Mouse (Mus musculus) CH12.LX (cell line): ENCODE results near the gene Acss3. TPM values are rescaled to one million over a fixed set of nuclear protein-coding genes. Genes with fewer than 3 reads are reported as not detected.

ENCODE experiments used
- DNase-seq: peaks from one replicate; pipeline ENCODE4 v3.0.0-alpha.2; 2013; ENCODE audit errors: extremely low read depth
- H3K27ac ChIP-seq: 2 replicates; pipeline ENCODE4 v1.5.1; 2012; ENCODE audit warnings: low read depth, mild to moderate bottlenecking, control low read depth, moderate library complexity; ENCODE audit not compliant: insufficient read depth
- H3K27me3 ChIP-seq: replicated peaks from 2 replicates; pipeline ENCODE3; 2012; ENCODE audit warnings: inconsistent platforms
- H3K36me3 ChIP-seq, 2 experiments: replicated peaks in 1 of 2; 2 replicates each; pipeline versions ENCODE3 to v1.6.1; 2012; ENCODE audit warnings: inconsistent platforms in 1 of 2, low read length in 1 of 2, mild to moderate bottlenecking in 1 of 2, mixed read lengths in 1 of 2, moderate library complexity in 1 of 2; ENCODE audit not compliant: control insufficient read depth in 1 of 2, insufficient read depth in 1 of 2
- H3K4me1 ChIP-seq, 2 experiments: 2 replicates each; pipeline ENCODE4 v1.6.1; 2012; ENCODE audit warnings: inconsistent platforms in 1 of 2, moderate library complexity in 1 of 2; ENCODE audit not compliant: insufficient read depth in 2 of 2, control insufficient read depth in 1 of 2
- H3K4me2 ChIP-seq: 2 replicates; pipeline ENCODE4 v1.6.1; 2012; ENCODE audit warnings: low read depth, mild to moderate bottlenecking, control low read depth; ENCODE audit not compliant: poor library complexity, insufficient read depth, severe bottlenecking
- H3K4me3 ChIP-seq, 3 experiments: fragments of 150-350 bp in 1 of 3; sonication (generic) in 1 of 3; replicated peaks in 1 of 3; 2 replicates each; pipeline versions ENCODE3 to v1.5.1; 2011 to 2012; ENCODE audit warnings: low read depth in 2 of 3, low read length in 2 of 3, mild to moderate bottlenecking in 2 of 3, moderate library complexity in 2 of 3, control low read depth in 1 of 3, improper control_type of control experiment in 1 of 3, inconsistent platforms in 1 of 3, mixed read lengths in 1 of 3; ENCODE audit not compliant: poor library complexity in 1 of 3
- H3K79me2 ChIP-seq: replicated peaks from 2 replicates; pipeline ENCODE4 v1.6.1; 2012; ENCODE audit warnings: mild to moderate bottlenecking, moderate library complexity; ENCODE audit not compliant: control insufficient read depth, poor library complexity, insufficient read depth, severe bottlenecking; ENCODE audit errors: extremely low read depth
- H3K9ac ChIP-seq: 2 replicates; pipeline ENCODE4 v1.6.1; 2012; ENCODE audit warnings: low read depth, mild to moderate bottlenecking, control low read depth, moderate library complexity; ENCODE audit not compliant: insufficient read depth
- H3K9me3 ChIP-seq: replicated peaks from 2 replicates; pipeline ENCODE3; 2012; ENCODE audit warnings: low read length, inconsistent platforms, mixed read lengths
- BHLHE40 ChIP-seq: IDR thresholded peaks from 2 replicates; pipeline ENCODE4 v1.6.1; 2011; ENCODE audit warnings: mild to moderate bottlenecking, low read depth, low read length, improper control_type of control experiment
- CHD1 ChIP-seq: IDR thresholded peaks from 2 replicates; pipeline ENCODE4 v1.6.1; 2012; ENCODE audit warnings: low read depth, low read length, improper control_type of control experiment, inconsistent platforms
- CHD2 ChIP-seq: IDR thresholded peaks from 2 replicates; pipeline ENCODE4 v1.6.1; 2011; ENCODE audit warnings: low read length, improper control_type of control experiment
- CTCF ChIP-seq, 2 experiments: IDR thresholded peaks in 1 of 2; conservative IDR thresholded peaks in 1 of 2; 2 replicates each; pipeline ENCODE4 v1.5.1; 2011 to 2012; ENCODE audit warnings: low read depth in 2 of 2, low read length in 2 of 2, improper control_type of control experiment in 1 of 2, inconsistent platforms in 1 of 2, mild to moderate bottlenecking in 1 of 2, moderate library complexity in 1 of 2
- E2F4 ChIP-seq: IDR thresholded peaks from 2 replicates; pipeline ENCODE4 v1.6.1; 2011; ENCODE audit warnings: low read depth, low read length, improper control_type of control experiment; ENCODE audit not compliant: insufficient replicate concordance
- EP300 ChIP-seq: IDR thresholded peaks from 2 replicates; pipeline ENCODE4 v1.6.1; 2011; ENCODE audit warnings: low read length, improper control_type of control experiment
- ETS1 ChIP-seq: conservative IDR thresholded peaks from 2 replicates; pipeline ENCODE4 v1.6.1; 2012; ENCODE audit warnings: low read depth, mild to moderate bottlenecking, inconsistent platforms, low read length, improper control_type of control experiment, moderate library complexity
- GABPA ChIP-seq: IDR thresholded peaks from 2 replicates; pipeline ENCODE4 v1.6.1; 2012; ENCODE audit warnings: low read depth, low read length, improper control_type of control experiment, inconsistent platforms; ENCODE audit not compliant: insufficient replicate concordance
- HCFC1 ChIP-seq: IDR thresholded peaks from 2 replicates; pipeline ENCODE4 v1.6.1; 2012; ENCODE audit warnings: low read depth, mild to moderate bottlenecking, inconsistent platforms, low read length, improper control_type of control experiment
- IRF4 ChIP-seq: IDR thresholded peaks from 2 replicates; pipeline ENCODE4 v1.6.1; 2014; ENCODE audit warnings: low read depth, mild to moderate bottlenecking, inconsistent platforms, low read length, improper control_type of control experiment
- JUN ChIP-seq: IDR thresholded peaks from 2 replicates; pipeline ENCODE4 v1.6.1; 2011; ENCODE audit warnings: low read depth, mild to moderate bottlenecking, low read length, improper control_type of control experiment, moderate library complexity; ENCODE audit not compliant: insufficient read depth
- KAT2A ChIP-seq: IDR thresholded peaks from 2 replicates; pipeline ENCODE4 v1.6.1; 2012; ENCODE audit warnings: low read length, improper control_type of control experiment, inconsistent platforms; ENCODE audit not compliant: insufficient replicate concordance
- MAX ChIP-seq: IDR thresholded peaks from 2 replicates; pipeline ENCODE4 v1.6.1; 2011; ENCODE audit warnings: low read length, improper control_type of control experiment
- MEF2A ChIP-seq: IDR thresholded peaks from 2 replicates; pipeline ENCODE4 v1.6.1; 2014; ENCODE audit warnings: low read depth, mild to moderate bottlenecking, inconsistent platforms, low read length, improper control_type of control experiment, borderline replicate concordance
- MXI1 ChIP-seq: IDR thresholded peaks from 2 replicates; pipeline ENCODE4 v1.6.1; 2011; ENCODE audit warnings: mild to moderate bottlenecking, low read depth, low read length, improper control_type of control experiment
- MYC ChIP-seq: IDR thresholded peaks from 2 replicates; pipeline ENCODE4 v1.6.1; 2011; ENCODE audit warnings: low read depth, mild to moderate bottlenecking, improper control_type of control experiment, low read length
- NELFE ChIP-seq: IDR thresholded peaks from 2 replicates; pipeline ENCODE4 v1.6.1; 2011; ENCODE audit warnings: low read depth, low read length, improper control_type of control experiment
- NRF1 ChIP-seq: IDR thresholded peaks from 2 replicates; pipeline ENCODE4 v1.6.1; 2014; ENCODE audit warnings: low read depth, mild to moderate bottlenecking, inconsistent platforms, low read length, improper control_type of control experiment, moderate library complexity
- PAX5 ChIP-seq: IDR thresholded peaks from 2 replicates; pipeline ENCODE4 v1.6.1; 2012; ENCODE audit warnings: low read length, inconsistent platforms, mixed read lengths
- POLR2A ChIP-seq: IDR thresholded peaks from 2 replicates; pipeline ENCODE4 v1.6.1; 2011; ENCODE audit warnings: low read depth, mild to moderate bottlenecking, improper control_type of control experiment, low read length
- RCOR1 ChIP-seq: conservative IDR thresholded peaks from 2 replicates; pipeline ENCODE4 v1.6.1; 2012; ENCODE audit warnings: low read depth, mild to moderate bottlenecking, inconsistent platforms, low read length, improper control_type of control experiment
- SMC3 ChIP-seq: IDR thresholded peaks from 2 replicates; pipeline ENCODE4 v1.6.1; 2011; ENCODE audit warnings: low read depth, low read length, improper control_type of control experiment
- TCF12 ChIP-seq: IDR thresholded peaks from 2 replicates; pipeline ENCODE4 v1.6.1; 2014; ENCODE audit warnings: low read depth, mild to moderate bottlenecking, inconsistent platforms, low read length, improper control_type of control experiment
- UBTF ChIP-seq: IDR thresholded peaks from 2 replicates; pipeline ENCODE4 v1.6.1; 2012; ENCODE audit warnings: low read depth, mild to moderate bottlenecking, inconsistent platforms, low read length, improper control_type of control experiment, moderate library complexity
- USF2 ChIP-seq: conservative IDR thresholded peaks from 2 replicates; pipeline ENCODE4 v1.6.1; 2011; ENCODE audit warnings: low read depth, low read length, improper control_type of control experiment
- ZC3H11A ChIP-seq: IDR thresholded peaks from 2 replicates; pipeline ENCODE4 v1.6.1; 2012; ENCODE audit warnings: low read depth, mild to moderate bottlenecking, inconsistent platforms, low read length, improper control_type of control experiment
- ZKSCAN1 ChIP-seq: IDR thresholded peaks from 2 replicates; pipeline ENCODE4 v1.6.1; 2012; ENCODE audit warnings: low read depth, inconsistent platforms, low read length, improper control_type of control experiment, borderline replicate concordance
- ZNF384 ChIP-seq: IDR thresholded peaks from 2 replicates; pipeline ENCODE4 v1.6.1; 2012; ENCODE audit warnings: low read depth, low read length, improper control_type of control experiment, inconsistent platforms
- dilution Hi-C: fragments of 300-500 bp; cut with MboI; formaldehyde crosslinking; loops from 2 replicates; pipeline ENCODE4 v1.14.3; 2020; ENCODE audit warnings: low sequenced_read_pairs; ENCODE audit not compliant: extremely low pct_unique_long_range_greater_than_20kb, extremely low pct_ligation_motif_present
- in situ Hi-C: fragments of 300-500 bp; cut with MboI; formaldehyde crosslinking; loops from 3 replicates; pipeline ENCODE4 v1.14.3; 2019; ENCODE audit warnings: low sequenced_read_pairs, low pct_ligation_motif_present, low pct_unique_long_range_greater_than_20kb, mixed read lengths
- polyA plus RNA-seq: library from polyadenylated mRNA; unstranded; fragments of >175 nt; gene quantifications from 2 replicates; pipeline ENCODE4 v1.2.1, GENCODE M21; 2012; ENCODE audit warnings: low read depth; ENCODE audit not compliant: insufficient read length
- total RNA-seq, 2 experiments: library from RNA; depleted of rRNA; stranded (reverse); fragments of 300-350 nt in 1 of 2; fragments of >200 nt in 1 of 2; gene quantifications; 2 replicates each; pipeline ENCODE4 v1.2.3; 2012 to 2014

Acss3 gene
- total and polyA plus RNA-seq, 3 experiments, result not detected

DNA sequence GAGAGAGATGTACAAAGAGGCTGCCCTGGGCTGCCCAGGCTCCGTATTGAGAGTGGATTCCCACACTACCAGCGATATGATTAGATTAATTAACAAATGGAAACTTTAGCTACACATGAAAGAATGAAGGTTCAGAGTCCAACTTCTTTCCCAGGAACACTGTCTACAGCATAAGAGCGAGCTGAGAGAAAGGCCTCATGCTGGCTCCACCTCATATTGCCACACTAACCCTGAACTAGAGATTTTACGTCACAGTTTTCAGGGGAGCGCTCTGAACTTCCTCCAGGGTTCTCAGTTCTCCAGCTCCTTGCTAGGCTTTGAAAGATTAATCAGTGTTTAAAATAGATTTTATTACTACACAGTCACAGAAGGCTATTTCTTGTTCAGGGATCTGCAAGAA lies 182.1 kb downstream of the Acss3 start:
- dilution Hi-C loops, result no loop called here

GRCm38 (mm10) chr10:106939441-106939840 lies 184.0 kb downstream of the Acss3 start:
- H3K4me1 ChIP-seq, result no peaks in the 10 kb centered on the region
- DNase-seq, result no peak

More for the DNA sequence above, 182.1 kb downstream of the Acss3 start:
- H3K4me1 ChIP-seq, result no peaks in the 10 kb centered on the region
- H3K9me3 ChIP-seq, result peaks cover 26% of the 10 kb centered on the region
- no peak overlapping the region for H3K27ac ChIP-seq
- in situ Hi-C loops, result no loop called here
- TF ChIP-seq BHLHE40 (no peak), KAT2A (no peak), ZKSCAN1 (no peak), MEF2A (no peak), TCF12 (no peak), CHD2 (no peak), RCOR1 (no peak), CTCF (conservative IDR thresholded peaks at IDR 0.05 in 1 of 2, IDR thresholded peaks at IDR 0.05 in 1 of 2; ENCODE audit: low read depth in 2 of 2, low read length in 2 of 2) (no peak), GABPA (no peak), E2F4 (no peak), POLR2A (no peak)
- TF ChIP-seq, all 38 proteins: peak for 0
- no peak for DNase-seq
- no peaks in the 10 kb centered on the region for H3K27me3 ChIP-seq
- no peaks in the 10 kb centered on the region for H3K36me3 ChIP-seq
- no peak overlapping the region for H3K4me2 ChIP-seq
- H3K79me2 ChIP-seq, result no peaks in the 10 kb centered on the region
- H3K4me3 ChIP-seq, result no peak overlapping the region
- no peak overlapping the region for H3K9ac ChIP-seq

GRCm38 (mm10) chr10:106938851-106939250 lies 184.6 kb downstream of the Acss3 start:
- Histone ChIP-seq H3K36me3 (no peaks in the 10 kb centered on the region), H3K9me3 (peaks cover 27% of the 10 kb centered on the region), H3K27ac (no peak overlapping the region), H3K4me1 (no peaks in the 10 kb centered on the region), H3K79me2 (no peaks in the 10 kb centered on the region), H3K4me3 (no peak overlapping the region), H3K27me3 (no peaks in the 10 kb centered on the region), H3K4me2 (no peak overlapping the region), H3K9ac (no peak overlapping the region)
- in situ Hi-C loops (no loop called here), dilution Hi-C loops (no loop called here)
- DNase-seq, result no peak
- TF ChIP-seq ETS1 (no peak), POLR2A (no peak), TCF12 (no peak), NELFE (no peak), UBTF (no peak), ZNF384 (no peak), ZC3H11A (no peak), MXI1 (no peak), EP300 (no peak), IRF4 (no peak), SMC3 (no peak), NRF1 (no peak), E2F4 (no peak), KAT2A (no peak), JUN (no peak), CHD2 (no peak), USF2 (no peak)

More at GRCm38 (mm10) chr10:106939441-106939840, 184.0 kb downstream of the Acss3 start:
- H3K27me3 ChIP-seq, result no peaks in the 10 kb centered on the region
- peaks cover 27% of the 10 kb centered on the region for H3K9me3 ChIP-seq
- in situ Hi-C loops (no loop called here), dilution Hi-C loops (no loop called here)
- H3K27ac ChIP-seq, result no peak overlapping the region
- no peaks in the 10 kb centered on the region for H3K36me3 ChIP-seq
- TF ChIP-seq TCF12 (no peak), POLR2A (no peak), ZNF384 (no peak), ZC3H11A (no peak), CHD1 (no peak), MXI1 (no peak), PAX5 (no peak), MAX (no peak), KAT2A (no peak), HCFC1 (no peak), MEF2A (no peak), MYC (no peak)
- H3K9ac ChIP-seq, result no peak overlapping the region
- H3K4me3 ChIP-seq, result no peak overlapping the region
- no peaks in the 10 kb centered on the region for H3K79me2 ChIP-seq
- no peak overlapping the region for H3K4me2 ChIP-seq
